Mouse (Mus musculus): ENCODE measurements at regions not wholly inside any gene's neighbourhood (a gene's known extent, or its start where the extent isn't known, plus 50 kb on each side); places are given as distances from the start of the nearest gene placed in this dataset.

DNA sequence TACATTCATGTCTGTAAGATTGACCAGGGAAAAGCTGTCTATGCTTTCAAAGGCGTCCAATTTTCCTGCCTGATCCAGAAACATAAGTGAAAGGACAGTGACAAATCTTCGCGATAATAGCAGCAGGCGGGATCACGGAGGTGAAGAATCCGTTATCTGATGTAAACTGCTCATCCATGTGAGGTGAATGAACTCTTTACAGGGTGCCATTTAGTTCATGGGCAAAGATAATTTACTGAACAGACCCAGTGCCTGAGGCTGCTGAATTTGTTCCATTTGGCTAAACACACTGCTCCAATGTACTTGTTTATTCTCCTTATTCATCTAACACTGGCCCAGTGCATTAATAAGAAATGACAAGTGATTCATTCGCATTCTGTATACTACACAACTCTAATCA lies 3534.3 kb upstream of the Lrrc6 start:
- WGBS: 58% methylated on average over 7 of the region's 7 CpGs
- Histone ChIP-seq H3K36me3 (no peaks in the 10 kb centered on the region), H3K4me1 (replicated peaks) (no peaks in the 10 kb centered on the region), H3K4me3 (no peak overlapping the region), H3K27me3 (no peaks in the 10 kb centered on the region), H3K9ac (no peak overlapping the region), H3K4me2 (no peak overlapping the region), H3K9me3 (no peaks in the 10 kb centered on the region), H3K27ac (replicated peaks) (no peak overlapping the region)
- ATAC-seq (ENCODE audit: low FRiP score, low read depth): peak; percentile 65

DNA sequence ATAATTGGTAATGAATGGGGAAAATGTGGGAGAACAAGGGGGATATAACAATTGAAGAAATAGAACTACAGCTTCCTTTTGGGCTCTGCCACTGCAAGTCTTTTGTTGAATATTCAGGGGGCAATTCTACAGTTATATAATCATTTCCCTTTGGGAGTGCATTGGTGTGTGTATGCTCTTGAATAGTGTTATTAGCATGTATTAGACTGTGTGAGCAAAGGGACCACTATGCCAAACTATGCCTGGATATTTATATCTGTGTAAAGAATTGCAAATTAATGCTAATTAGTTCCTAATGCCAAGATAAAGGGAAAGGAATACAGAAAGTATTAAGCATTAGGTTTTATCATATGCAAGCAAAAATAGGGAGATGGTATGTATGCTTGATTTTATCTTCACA lies 3528.8 kb upstream of the Lrrc6 start:
- Histone ChIP-seq H3K36me3 (no peaks in the 10 kb centered on the region), H3K4me3 (no peak overlapping the region), H3K4me1 (replicated peaks) (no peaks in the 10 kb centered on the region), H3K27me3 (no peaks in the 10 kb centered on the region), H3K27ac (replicated peaks) (no peak overlapping the region), H3K4me2 (no peak overlapping the region), H3K9me3 (no peaks in the 10 kb centered on the region), H3K9ac (no peak overlapping the region)
- no peak for ATAC-seq (ENCODE audit: low FRiP score, low read depth)

GRCm38 (mm10) chr15:70012792-70013191 lies 3512.1 kb upstream of the Lrrc6 start:
- WGBS: 92% methylated on average over 2 of the region's 2 CpGs
- Histone ChIP-seq H3K9ac (no peak overlapping the region), H3K27ac (replicated peaks) (no peak overlapping the region), H3K9me3 (no peaks in the 10 kb centered on the region), H3K4me1 (replicated peaks) (no peaks in the 10 kb centered on the region), H3K4me2 (no peak overlapping the region), H3K4me3 (no peak overlapping the region), H3K36me3 (no peaks in the 10 kb centered on the region), H3K27me3 (no peaks in the 10 kb centered on the region)
- no peak for ATAC-seq (ENCODE audit: low FRiP score, low read depth)

Measured in hindbrain, embryonic 15.5 days (tissue).